Mouse (Mus musculus) lung, adult 2 months (tissue): ENCODE measurements around the gene Zbtb4.

ENCODE experiments used
- CTCF ChIP-seq: fragments of 200-500 bp; IDR thresholded peaks from 2 replicates; pipeline ENCODE4 v1.5.1; 2011; ENCODE audit warnings: mild to moderate bottlenecking, low read length, control low read depth; ENCODE audit not compliant: insufficient read depth
- POLR2A ChIP-seq: fragments of 200-500 bp; IDR thresholded peaks from 2 replicates; pipeline ENCODE4 v1.6.1; 2011; ENCODE audit warnings: low read depth, mild to moderate bottlenecking, control low read depth, low read length, borderline replicate concordance; ENCODE audit errors: extremely low read depth

GRCm38 (mm10) chr11:69760160-69760900 lies 5.4 kb upstream of the Zbtb4 start:
- no peak for TF ChIP-seq POLR2A
- TF ChIP-seq CTCF: no peak
